Mouse (Mus musculus) stomach, postnatal 0 days (tissue): Measurements from ENCODE around the gene Rad21l.

Experiments
- CTCF ChIP-seq: IDR thresholded peaks from 2 replicates; pipeline ENCODE4 v1.5.1; 2016; ENCODE audit warnings: antibody characterized with exemption, low read depth, mild to moderate bottlenecking, moderate library complexity
- EP300 ChIP-seq: optimal IDR thresholded peaks from 2 replicates; pipeline ENCODE3; 2016; ENCODE audit warnings: antibody characterized with exemption

DNA sequence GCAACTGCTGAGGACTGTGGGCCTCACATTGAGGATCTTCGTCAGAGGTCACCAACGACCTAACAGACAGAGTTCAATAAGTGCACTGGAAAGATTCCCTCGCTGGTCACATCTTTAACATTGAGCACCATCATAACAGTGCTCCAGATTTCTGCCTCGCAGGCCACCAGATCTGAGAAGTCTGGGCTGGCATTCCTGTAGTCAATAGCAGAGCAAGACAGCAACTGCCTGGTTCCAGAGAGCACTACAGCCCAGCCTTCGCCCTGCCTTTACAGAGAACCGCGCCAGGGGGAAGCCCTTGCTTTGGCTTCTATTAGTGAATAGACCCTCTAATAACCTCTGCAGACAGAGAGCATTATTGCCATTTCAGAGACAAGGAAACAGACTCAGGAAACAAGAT is 42.0 kb downstream of the Rad21l start:
- TF ChIP-seq CTCF (no peak), EP300 (no peak)
